Mouse (Mus musculus) lung, postnatal 0 days (tissue): ENCODE measurements at regions not wholly inside any gene's neighbourhood (a gene's known extent, or its start where the extent isn't known, plus 50 kb on each side); places are given as distances from the start of the nearest gene placed in this dataset.

ENCODE experiments used
- CTCF ChIP-seq: IDR thresholded peaks from 2 replicates; pipeline ENCODE4 v1.5.1; 2016; ENCODE audit warnings: antibody characterized with exemption, mild to moderate bottlenecking
- EP300 ChIP-seq: IDR thresholded peaks from 2 replicates; pipeline ENCODE4 v1.6.1; 2016; ENCODE audit warnings: antibody characterized with exemption, mild to moderate bottlenecking, control low read depth

DNA sequence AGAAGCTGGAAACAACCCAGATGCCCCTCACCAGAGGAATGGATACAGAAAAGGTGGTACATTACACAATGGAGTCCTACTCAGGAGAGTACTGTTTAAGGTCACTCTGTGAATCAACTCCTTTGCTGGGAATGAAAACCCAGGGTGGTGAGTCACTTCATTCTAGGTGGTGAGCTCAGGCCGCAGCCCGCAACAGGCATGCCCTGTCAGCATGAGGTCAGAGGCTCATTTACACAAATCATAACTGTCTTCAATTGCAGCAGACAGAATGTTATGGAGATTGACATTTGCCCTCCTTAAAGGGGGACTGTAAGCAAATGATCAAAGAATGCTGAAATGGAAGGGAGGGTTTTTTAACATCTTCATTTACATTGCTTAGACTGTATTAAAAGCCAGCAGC is 405.1 kb downstream of the Gja1 start:
- TF ChIP-seq EP300 (no peak), CTCF (no peak)
